Mouse (Mus musculus) intestine, embryonic 14.5 days (tissue): ENCODE data around the gene Abca4. TPM values are rescaled to one million over a fixed set of nuclear protein-coding genes. Genes with fewer than 3 reads are reported as not detected.
A peak's percentile ranks its signal among the peaks of the same experiment; 100 is the strongest.

Source experiments
- ATAC-seq: fragments of 200-750 bp; cut with Nextera tagmentation; replicated peaks from 2 replicates; pipeline ENCODE4 v1.8.0; 2017; ENCODE audit warnings: low read depth, moderate number of reproducible peaks, moderate TSS enrichment, moderate library complexity; ENCODE audit not compliant: low FRiP score, low TSS enrichment
- DNase-seq: peaks from one replicate; pipeline ENCODE4 v3.0.0-alpha.2; 2018; ENCODE audit warnings: low spot score
- H3K27ac ChIP-seq: fragments of 300-500 bp; sonication (generic); 2 replicates; pipeline ENCODE4 v1.5.1; 2014; ENCODE audit warnings: low read depth, mild to moderate bottlenecking, control low read depth
- H3K27me3 ChIP-seq: fragments of 300-500 bp; sonication (generic); replicated peaks from 2 replicates; pipeline ENCODE4 v1.6.1; 2014; ENCODE audit warnings: low read length, control low read depth; ENCODE audit not compliant: control insufficient read depth, insufficient read depth
- H3K36me3 ChIP-seq: fragments of 300-500 bp; sonication (generic); 2 replicates; pipeline ENCODE4 v1.6.1; 2014; ENCODE audit warnings: low read length, control low read depth; ENCODE audit not compliant: control insufficient read depth, insufficient read depth
- H3K4me1 ChIP-seq: fragments of 300-500 bp; sonication (generic); replicated peaks from 2 replicates; pipeline ENCODE4 v1.6.1; 2014; ENCODE audit warnings: low read length, control low read depth, mixed read lengths; ENCODE audit not compliant: control insufficient read depth, insufficient read depth
- H3K4me2 ChIP-seq: fragments of 300-500 bp; sonication (generic); 2 replicates; pipeline ENCODE4 v1.6.1; 2014; ENCODE audit warnings: low read length
- H3K4me3 ChIP-seq: fragments of 300-500 bp; sonication (generic); 2 replicates; pipeline ENCODE4 v1.5.1; 2014; ENCODE audit warnings: low read depth, low read length, control low read depth, mixed read lengths
- H3K9ac ChIP-seq: fragments of 300-500 bp; sonication (generic); 2 replicates; pipeline ENCODE4 v1.6.1; 2014; ENCODE audit warnings: mild to moderate bottlenecking, low read length
- H3K9me3 ChIP-seq: fragments of 300-500 bp; sonication (generic); 2 replicates; pipeline ENCODE4 v1.6.1; 2016; ENCODE audit warnings: low read length, control low read depth; ENCODE audit not compliant: control insufficient read depth
- WGBS: fragments of 180-500 bp; shearing (Covaris S2); extraction: QIAGEN DNeasy Blood & Tissue Kit; methylation state at CpG from one replicate; pipeline ENCODE4 v1.1.7; 2014; 5-methylcytosine and 5-hydroxymethylcytosine counted together
- polyA plus RNA-seq: library from polyadenylated mRNA; unstranded; fragments of >200 nt; fragmentation: Nextera tagmentation; extraction: Ambion mirVana; gene quantifications from 2 replicates; pipeline ENCODE4 v1.2.1, GENCODE M21; 2014

Abca4 gene
- polyA plus RNA-seq, 1 experiment from 2014 or later, result 0.99 TPM

GRCm38 (mm10) chr3:122152431-122152830 lies 108.2 kb downstream of the Abca4 start:
- ATAC-seq, result no peak
- 61% methylated on average over 4 of the region's 4 CpGs for WGBS
- H3K27me3 ChIP-seq, result no peaks in the 10 kb centered on the region
- H3K4me2 ChIP-seq, result no peak overlapping the region
- H3K36me3 ChIP-seq, result no peaks in the 10 kb centered on the region
- no peak overlapping the region for H3K27ac ChIP-seq
- no peaks in the 10 kb centered on the region for H3K9me3 ChIP-seq
- no peak for DNase-seq
- no peak overlapping the region for H3K4me3 ChIP-seq
- peaks cover 11% of the 10 kb centered on the region; the same call in 1 of the 2 replicates for H3K4me1 ChIP-seq
- no peak overlapping the region for H3K9ac ChIP-seq

DNA sequence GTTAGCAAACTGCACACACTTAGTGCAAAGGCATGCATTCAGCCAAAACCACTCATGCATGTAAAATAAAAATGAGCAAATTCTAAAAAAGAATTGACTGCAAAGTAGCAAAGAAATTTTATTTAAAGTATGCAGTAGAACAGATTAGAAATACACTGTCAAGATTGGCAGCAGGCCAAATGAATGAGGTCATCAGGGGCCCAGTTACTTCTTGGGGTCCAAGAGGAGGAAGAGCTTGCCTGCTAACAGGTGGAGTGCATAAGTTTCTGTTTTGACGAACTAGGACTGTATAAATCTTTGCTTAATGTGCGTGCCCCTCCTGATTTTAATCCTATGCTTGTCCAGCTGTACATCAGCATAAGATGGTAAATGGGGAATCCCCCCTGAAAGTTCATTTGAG lies 109.8 kb downstream of the Abca4 start:
- Histone ChIP-seq H3K4me1 (peaks cover 11% of the 10 kb centered on the region; the same call in 1 of the 2 replicates), H3K36me3 (no peaks in the 10 kb centered on the region), H3K9me3 (no peaks in the 10 kb centered on the region), H3K9ac (no peak overlapping the region), H3K4me3 (no peak overlapping the region), H3K4me2 (no peak overlapping the region), H3K27me3 (no peaks in the 10 kb centered on the region), H3K27ac (no peak overlapping the region)
- DNase-seq (peak; percentile 64), ATAC-seq (no peak)
- WGBS, result 41% methylated on average over 2 of the region's 2 CpGs

- Histone ChIP-seq H3K4me1 (peaks cover under 1% of the 10 kb centered on the region; the same call in 1 of the 2 replicates), H3K27ac (no peak overlapping the region), H3K9me3 (no peaks in the 10 kb centered on the region), H3K9ac (no peak overlapping the region), H3K27me3 (no peaks in the 10 kb centered on the region), H3K36me3 (no peaks in the 10 kb centered on the region), H3K4me2 (no peak overlapping the region), H3K4me3 (no peak overlapping the region)
- 73% methylated on average over 1 of the region's 1 CpGs for WGBS
- DNase-seq (no peak), ATAC-seq (no peak)
Observed at GRCm38 (mm10) chr3:122159447-122159846, 115.2 kb downstream of the Abca4 start.

DNA sequence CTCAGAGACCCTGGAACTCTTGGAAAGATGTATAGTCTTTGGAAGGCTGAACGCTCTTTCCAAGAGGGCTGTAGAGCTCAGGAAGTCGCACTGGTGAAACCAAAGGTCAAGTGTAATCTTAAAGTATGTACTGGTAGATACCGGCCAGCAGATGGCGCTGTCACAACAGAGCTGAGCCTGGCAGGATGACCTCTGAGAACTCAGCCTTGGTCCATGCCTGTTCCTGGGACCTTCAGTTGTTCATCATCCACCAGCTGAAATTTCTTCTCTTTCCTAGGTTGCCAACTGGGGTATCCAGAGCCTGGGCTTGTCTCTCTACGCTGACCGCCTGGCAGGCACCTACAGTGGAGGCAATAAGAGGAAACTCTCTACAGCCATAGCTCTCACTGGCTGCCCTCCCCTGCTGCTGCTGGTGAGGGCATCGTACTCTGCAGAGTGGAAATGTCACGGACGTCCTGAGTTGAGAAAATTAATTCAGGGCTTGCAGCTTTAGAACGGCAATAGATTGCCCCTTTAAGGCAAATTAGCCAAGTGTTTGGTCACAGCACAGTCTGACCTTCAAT lies 125.5 kb downstream of the Abca4 start:
- peak; percentile 64; the same call in 1 of the 2 replicates for ATAC-seq
- no peaks in the 10 kb centered on the region for H3K27me3 ChIP-seq

DNA sequence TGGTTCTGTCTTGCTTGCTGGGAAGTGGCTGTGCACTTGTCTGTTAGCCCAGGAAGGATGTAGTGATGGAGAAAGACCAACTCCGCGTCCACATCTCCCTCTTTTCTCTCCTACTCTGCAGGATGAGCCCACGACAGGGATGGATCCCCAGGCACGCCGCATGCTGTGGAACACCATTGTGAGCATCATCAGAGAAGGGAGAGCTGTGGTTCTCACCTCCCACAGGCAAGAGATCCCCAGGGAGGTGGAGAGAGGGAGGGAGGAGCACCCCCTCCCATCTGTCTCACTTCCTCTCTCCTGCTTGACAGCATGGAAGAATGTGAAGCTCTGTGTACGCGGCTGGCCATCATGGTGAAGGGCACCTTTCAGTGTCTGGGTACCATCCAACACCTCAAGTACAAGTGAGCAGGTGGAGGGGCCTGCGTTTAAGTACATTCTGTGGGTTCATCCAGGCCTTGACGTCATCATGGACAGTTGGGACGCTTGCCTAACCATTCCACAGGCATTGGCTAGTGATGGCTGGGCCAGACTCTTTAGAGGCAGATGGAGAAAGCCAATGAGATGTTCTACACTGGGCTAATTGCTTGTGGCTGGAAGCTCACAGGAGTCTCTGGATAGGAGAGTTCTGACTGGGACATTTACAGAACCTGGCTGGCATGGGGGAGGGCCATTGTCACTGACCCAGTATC lies 126.5 kb downstream of the Abca4 start:
- WGBS, result 80% methylated on average over 10 of the region's 10 CpGs
- no peak overlapping the region for H3K4me2 ChIP-seq
- no peak overlapping the region for H3K27ac ChIP-seq
- DNase-seq (no peak), ATAC-seq (no peak)
- H3K4me3 ChIP-seq, result no peak overlapping the region
- no peaks in the 10 kb centered on the region for H3K27me3 ChIP-seq
- no peaks in the 10 kb centered on the region for H3K9me3 ChIP-seq
- H3K36me3 ChIP-seq, result no peaks in the 10 kb centered on the region
- H3K4me1 ChIP-seq, result no peaks in the 10 kb centered on the region
- no peak overlapping the region for H3K9ac ChIP-seq

More for the DNA sequence above, 125.5 kb downstream of the Abca4 start:
- no peak overlapping the region for H3K4me3 ChIP-seq
- no peaks in the 10 kb centered on the region for H3K36me3 ChIP-seq
- WGBS, result 39% methylated on average over 10 of the region's 10 CpGs
- H3K9me3 ChIP-seq, result no peaks in the 10 kb centered on the region
- peak; percentile 77 for DNase-seq
- no peaks in the 10 kb centered on the region for H3K4me1 ChIP-seq
- no peak overlapping the region for H3K27ac ChIP-seq
- no peak overlapping the region for H3K9ac ChIP-seq
- no peak overlapping the region for H3K4me2 ChIP-seq

DNA sequence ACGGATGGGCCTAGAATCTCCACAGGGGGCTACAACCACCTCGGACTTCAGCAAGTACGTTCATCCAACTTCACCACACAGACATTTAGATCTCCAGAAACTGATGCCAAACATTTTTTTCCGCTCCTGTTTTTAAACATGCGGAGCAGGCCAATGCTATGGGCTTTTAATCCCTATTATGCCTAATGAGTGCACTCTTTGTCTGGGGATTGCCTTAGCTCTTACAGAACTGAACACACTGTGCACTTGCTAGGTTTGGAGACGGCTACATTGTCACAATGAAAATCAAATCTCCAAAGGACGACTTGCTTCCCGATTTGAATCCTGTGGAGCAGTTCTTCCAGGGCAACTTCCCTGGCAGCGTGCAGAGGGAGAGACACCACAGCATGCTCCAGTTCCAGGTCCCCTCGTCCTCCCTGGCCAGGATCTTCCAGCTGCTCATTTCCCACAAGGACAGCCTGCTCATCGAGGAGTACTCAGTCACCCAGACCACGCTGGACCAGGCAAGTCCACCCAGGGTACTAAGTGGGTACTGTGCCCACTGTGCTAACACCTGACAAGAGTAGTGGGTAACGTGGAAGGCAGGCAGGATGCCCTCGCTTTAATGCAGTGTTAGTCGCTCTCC lies 129.4 kb downstream of the Abca4 start:
- Histone ChIP-seq H3K4me2 (no peak overlapping the region), H3K27ac (no peak overlapping the region), H3K27me3 (no peaks in the 10 kb centered on the region), H3K4me3 (no peak overlapping the region), H3K9ac (no peak overlapping the region), H3K4me1 (no peaks in the 10 kb centered on the region), H3K9me3 (no peaks in the 10 kb centered on the region), H3K36me3 (no peaks in the 10 kb centered on the region)
- no peak for DNase-seq
- WGBS, result 81% methylated on average over 15 of the region's 15 CpGs
- ATAC-seq, result no peak

- no peak for ATAC-seq
- no peaks in the 10 kb centered on the region for H3K4me1 ChIP-seq
- H3K9ac ChIP-seq, result no peak overlapping the region
- H3K27ac ChIP-seq, result no peak overlapping the region
- no peaks in the 10 kb centered on the region for H3K9me3 ChIP-seq
- H3K27me3 ChIP-seq, result no peaks in the 10 kb centered on the region
- H3K36me3 ChIP-seq, result no peaks in the 10 kb centered on the region
- WGBS, result 65% methylated on average over 6 of the region's 6 CpGs
- no peak overlapping the region for H3K4me3 ChIP-seq
- no peak overlapping the region for H3K4me2 ChIP-seq
- no peak for DNase-seq
Observed at GRCm38 (mm10) chr3:122176018-122176417, 131.8 kb downstream of the Abca4 start.

DNA sequence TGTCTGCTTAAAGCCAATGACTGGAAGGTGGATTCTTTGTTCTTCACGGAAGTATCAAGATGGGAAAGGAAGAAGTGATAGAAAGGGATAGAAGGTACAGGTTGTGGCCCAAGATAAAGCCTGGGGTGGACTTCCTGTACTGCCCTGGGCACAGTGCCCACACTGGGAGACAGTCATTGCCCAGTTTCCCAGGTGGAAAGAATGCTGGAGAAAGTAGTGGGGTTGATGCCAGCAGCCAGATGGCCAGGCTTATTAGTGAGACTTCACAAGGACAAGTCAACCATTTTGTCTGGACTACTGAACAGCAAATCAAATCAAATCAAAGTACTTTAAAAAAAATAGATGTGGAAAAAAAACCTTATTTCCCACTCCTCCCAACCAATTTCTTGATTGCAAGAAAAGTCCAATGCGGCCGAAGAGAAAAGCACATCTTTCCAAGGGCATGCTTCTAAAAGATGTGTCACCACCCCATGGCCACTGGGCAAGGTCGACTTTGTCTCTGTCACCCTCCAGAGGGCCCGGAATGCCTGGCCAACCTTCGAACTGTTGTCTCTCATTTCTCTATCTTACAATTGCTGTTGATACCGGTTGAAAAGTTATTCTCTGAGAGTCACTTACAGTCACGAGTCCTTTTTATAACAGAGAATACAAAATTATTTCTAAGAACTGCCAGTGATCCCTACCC lies 132.6 kb downstream of the Abca4 start:
- H3K9me3 ChIP-seq, result no peaks in the 10 kb centered on the region
- 87% methylated on average over 8 of the region's 8 CpGs for WGBS
- no peaks in the 10 kb centered on the region for H3K36me3 ChIP-seq
- no peaks in the 10 kb centered on the region for H3K4me1 ChIP-seq
- no peak overlapping the region for H3K4me2 ChIP-seq
- DNase-seq (no peak), ATAC-seq (no peak)
- no peak overlapping the region for H3K4me3 ChIP-seq
- H3K27ac ChIP-seq, result no peak overlapping the region
- H3K9ac ChIP-seq, result no peak overlapping the region
- H3K27me3 ChIP-seq, result no peaks in the 10 kb centered on the region
